Mouse (Mus musculus): Measurements from ENCODE around the gene Dexi. TPM values are rescaled to one million over a fixed set of nuclear protein-coding genes. Genes with fewer than 3 reads are reported as not detected.

The Dexi gene
- total RNA-seq (2018; cell fraction: chromatin; rRNA removed) = 10 to 100 TPM in 10 of 26 experiments, 1 to 10 TPM in 16; 3.6 to 25.3 (median 8.2) TPM
- total RNA-seq (2018; cell fraction: cytosol; rRNA removed) = 10 to 100 TPM in 11 of 26 experiments, 1 to 10 TPM in 15; 6.2 to 15.5 (median 9.1) TPM
- total RNA-seq (2018; cell fraction: nucleus; rRNA removed) = 10 to 100 TPM in 12 of 26 experiments, 1 to 10 TPM in 14; 4.9 to 18.4 (median 9.6) TPM
- polyA plus RNA-seq (2018) = 4.4 to 7.5 TPM (median 6.5 TPM) in 3 replicates

DNA sequence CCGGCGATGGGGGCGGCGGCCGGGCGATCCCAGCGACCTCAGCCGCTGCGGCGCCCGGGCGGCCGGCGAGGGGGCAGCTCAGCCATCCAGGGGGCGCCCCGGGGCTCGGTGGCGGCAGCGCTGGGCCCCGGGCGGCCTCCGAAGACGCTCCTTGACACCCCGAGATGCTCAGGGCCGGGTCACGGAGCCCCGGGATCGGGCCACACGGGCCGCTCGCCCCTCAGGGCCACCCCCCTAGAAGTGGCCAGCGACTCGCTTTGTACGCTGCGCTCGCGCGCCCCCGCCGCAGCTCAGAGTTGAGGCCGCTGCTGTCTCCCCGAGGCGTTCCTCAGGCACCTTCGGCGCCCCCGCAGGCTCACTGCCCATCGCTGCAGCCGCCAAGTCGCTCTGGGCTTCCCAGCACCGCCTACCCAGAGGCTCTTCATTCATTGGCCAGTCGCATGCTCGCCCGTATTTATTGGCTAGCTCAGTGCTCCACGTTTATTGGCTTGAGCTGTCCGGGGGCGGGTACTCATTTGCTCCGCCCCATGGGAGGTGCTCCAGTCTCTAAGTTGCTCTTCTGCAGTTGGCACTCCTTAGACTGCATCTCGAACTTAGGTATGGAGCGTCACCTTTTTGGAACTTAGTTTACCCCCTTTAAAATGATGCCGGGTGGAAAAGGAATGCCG is at the start of gene Dexi:
Gene Dexi, minus strand, starts transcription at position 357 of the 668 bp plus-strand sequence.
- Histone ChIP-seq H3K79me2 (ENCODE audit: inconsistent target) (peaks cover 11% of the 10 kb centered on the region; the same call in 1 of the 2 replicates), H3K36me3 (ENCODE audit: inconsistent target) (no peaks in the 10 kb centered on the region), H3K4me3 (ENCODE audit: inconsistent target) (peak within 1 kb of the TSS; percentile 37), H3K27ac (no peak within 1 kb of the TSS)
- WGBS (ENCODE audit: missing documents) = under 1% methylated on average over 56 of the region's 61 CpGs

DNA sequence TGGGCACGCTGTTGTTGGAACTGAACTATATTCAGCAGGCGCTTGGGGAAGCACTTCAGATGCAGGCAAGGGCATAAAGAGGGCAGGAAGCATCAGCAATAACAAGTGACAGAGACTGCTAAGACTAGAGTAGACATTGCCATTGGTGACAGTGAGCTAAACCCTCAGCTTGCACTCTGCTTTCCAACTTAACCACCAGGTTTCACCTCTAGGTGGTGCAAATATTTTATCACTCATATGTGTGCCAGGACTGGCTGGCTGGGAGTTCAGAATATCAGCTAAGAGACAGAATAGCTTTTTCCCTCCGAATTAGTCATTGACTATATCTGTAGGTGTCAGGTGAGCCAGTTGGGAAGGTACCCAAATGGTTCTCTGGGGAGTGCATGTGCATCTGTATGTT is 43.7 kb upstream of the Dexi start:
- WGBS (ENCODE audit: missing documents) = 92% methylated on average over 3 of the region's 3 CpGs

DNA sequence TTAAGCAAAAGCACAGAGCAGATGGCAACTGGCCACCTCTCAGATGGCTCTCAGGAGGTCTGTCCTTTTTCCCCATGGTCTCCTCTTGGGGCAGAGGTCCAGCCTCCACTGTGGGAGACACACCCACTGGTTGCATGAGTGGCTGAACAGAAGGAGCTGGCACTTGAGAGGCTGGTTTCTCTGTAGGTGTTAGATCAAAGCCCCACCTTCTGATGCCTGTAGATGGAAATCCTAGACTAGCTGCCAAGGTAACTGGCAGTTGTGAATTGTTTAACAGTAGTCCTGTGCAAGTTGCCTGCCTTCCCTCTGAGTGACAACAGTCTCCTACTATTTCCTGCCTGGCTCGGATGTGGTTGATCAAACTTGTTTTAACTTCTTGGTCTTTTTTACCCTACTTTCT is 42.3 kb upstream of the Dexi start:
- peaks cover 16% of the 10 kb centered on the region for H3K36me3 ChIP-seq (ENCODE audit: inconsistent target)
- 33% methylated on average over 1 of the region's 1 CpGs for WGBS (ENCODE audit: missing documents)
- no peak overlapping the region for H3K4me3 ChIP-seq (ENCODE audit: inconsistent target)
- H3K27ac ChIP-seq = no peak overlapping the region
- no peaks in the 10 kb centered on the region for H3K79me2 ChIP-seq (ENCODE audit: inconsistent target)

More for the DNA sequence above, 43.7 kb upstream of the Dexi start:
- Histone ChIP-seq H3K27ac (no peak overlapping the region), H3K36me3 (ENCODE audit: inconsistent target) (peaks cover 8% of the 10 kb centered on the region), H3K4me3 (ENCODE audit: inconsistent target) (no peak overlapping the region), H3K79me2 (ENCODE audit: inconsistent target) (no peaks in the 10 kb centered on the region)

DNA sequence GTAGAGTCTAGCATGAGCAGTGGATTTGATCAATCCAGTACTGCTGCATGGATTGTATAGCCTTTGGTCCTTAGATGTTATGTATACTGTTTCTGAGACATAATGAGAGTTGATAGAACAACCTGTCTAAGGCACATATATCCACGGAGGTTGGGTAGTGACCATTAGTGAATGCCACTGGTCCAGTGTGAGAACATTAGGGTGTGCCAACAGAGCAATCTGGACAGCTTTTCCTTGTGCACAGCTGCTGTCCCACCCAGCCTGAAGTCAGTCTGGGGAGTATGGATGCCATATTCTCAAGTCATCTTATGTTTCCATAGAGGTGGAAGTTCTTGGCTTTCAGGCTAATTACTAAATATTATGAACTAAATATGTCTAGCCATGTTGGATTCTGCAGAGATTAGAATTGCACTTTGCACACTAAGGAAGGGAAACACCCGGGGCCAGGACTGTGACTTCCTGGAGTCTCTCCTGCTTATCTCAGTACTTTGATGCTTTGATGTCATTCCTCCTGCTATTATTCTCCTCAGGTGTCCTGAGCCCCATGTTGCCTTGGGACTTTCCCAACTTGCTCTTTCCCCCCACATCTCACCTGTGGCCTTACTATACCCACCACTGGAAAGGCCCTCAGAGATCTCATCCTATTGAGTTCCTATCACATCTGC is 38.5 kb upstream of the Dexi start:
- Histone ChIP-seq H3K36me3 (ENCODE audit: inconsistent target) (peaks cover 47% of the 10 kb centered on the region), H3K79me2 (ENCODE audit: inconsistent target) (no peaks in the 10 kb centered on the region), H3K4me3 (ENCODE audit: inconsistent target) (no peak overlapping the region), H3K27ac (no peak overlapping the region)
- 88% methylated on average over 2 of the region's 2 CpGs for WGBS (ENCODE audit: missing documents)

DNA sequence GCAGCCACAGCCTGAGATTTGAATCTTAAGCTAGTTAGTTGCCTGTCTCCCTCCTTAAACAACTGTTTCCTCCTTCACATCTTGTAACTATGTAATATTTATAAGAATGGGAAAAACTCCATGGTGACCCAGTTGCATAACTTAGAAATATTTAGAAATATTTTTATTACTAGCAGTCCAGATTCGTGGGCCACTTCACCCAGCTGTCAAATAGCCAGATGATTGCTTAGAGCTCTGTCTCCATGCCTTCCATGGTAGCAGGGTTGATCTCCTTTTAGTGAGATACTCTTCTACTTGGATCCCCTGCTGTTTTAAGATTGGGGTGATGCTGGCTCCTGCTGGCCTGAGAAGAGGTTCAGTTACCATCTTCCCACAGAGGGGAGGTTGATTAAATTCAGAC is 35.5 kb upstream of the Dexi start:
- 64% methylated on average over 1 of the region's 1 CpGs for WGBS (ENCODE audit: missing documents)
- Histone ChIP-seq H3K4me3 (ENCODE audit: inconsistent target) (no peak overlapping the region), H3K36me3 (ENCODE audit: inconsistent target) (peaks cover 69% of the 10 kb centered on the region), H3K27ac (no peak overlapping the region), H3K79me2 (ENCODE audit: inconsistent target) (no peaks in the 10 kb centered on the region)

DNA sequence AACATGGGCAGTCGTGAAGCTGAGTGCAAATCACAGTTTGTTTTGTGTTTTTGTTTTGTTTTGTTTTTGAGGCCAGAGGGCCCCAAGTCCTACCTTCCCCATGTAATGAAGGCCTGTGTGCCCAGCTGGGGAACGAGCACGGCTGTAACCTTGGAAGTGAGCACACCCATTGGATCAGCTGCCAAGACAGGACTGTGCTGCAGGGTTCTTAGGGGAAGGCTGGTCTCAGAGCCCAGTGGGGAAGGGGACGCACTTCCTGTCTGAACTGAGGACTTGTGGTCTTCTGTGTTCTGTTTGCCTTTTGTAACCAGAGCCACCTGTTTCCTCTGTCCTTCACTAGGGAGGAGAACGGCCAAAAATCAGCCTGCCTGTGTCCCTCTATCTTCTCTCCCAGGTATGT is 34.7 kb upstream of the Dexi start:
- Histone ChIP-seq H3K4me3 (ENCODE audit: inconsistent target) (no peak overlapping the region), H3K36me3 (ENCODE audit: inconsistent target) (peaks cover 72% of the 10 kb centered on the region), H3K27ac (no peak overlapping the region), H3K79me2 (ENCODE audit: inconsistent target) (no peaks in the 10 kb centered on the region)
- WGBS (ENCODE audit: missing documents) = 52% methylated on average over 5 of the region's 5 CpGs

DNA sequence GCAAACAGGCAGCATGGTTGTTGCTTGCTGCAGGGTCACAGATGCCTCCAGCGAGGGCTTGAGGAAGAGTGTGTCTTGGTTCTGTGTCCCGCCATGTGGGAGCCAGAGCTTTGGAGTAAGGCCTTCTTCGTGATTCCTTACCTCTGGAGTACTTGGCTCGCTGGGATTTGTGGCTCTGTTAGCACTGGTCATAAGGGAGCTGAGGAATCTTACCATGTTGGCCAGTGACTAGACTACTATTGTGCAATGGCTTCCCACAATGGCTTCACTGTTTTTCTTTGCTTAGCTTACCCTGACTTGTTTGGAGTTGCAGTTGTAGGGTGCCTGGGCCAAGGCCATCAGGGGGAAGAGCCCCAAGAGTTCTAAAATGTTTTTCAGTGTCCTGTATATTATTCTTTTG is 33.1 kb upstream of the Dexi start:
- H3K27ac ChIP-seq = no peak overlapping the region
- H3K36me3 ChIP-seq (ENCODE audit: inconsistent target) = peaks cover 75% of the 10 kb centered on the region
- H3K79me2 ChIP-seq (ENCODE audit: inconsistent target) = no peaks in the 10 kb centered on the region
- H3K4me3 ChIP-seq (ENCODE audit: inconsistent target) = no peak overlapping the region
- WGBS (ENCODE audit: missing documents) = 93% methylated on average over 4 of the region's 4 CpGs

DNA sequence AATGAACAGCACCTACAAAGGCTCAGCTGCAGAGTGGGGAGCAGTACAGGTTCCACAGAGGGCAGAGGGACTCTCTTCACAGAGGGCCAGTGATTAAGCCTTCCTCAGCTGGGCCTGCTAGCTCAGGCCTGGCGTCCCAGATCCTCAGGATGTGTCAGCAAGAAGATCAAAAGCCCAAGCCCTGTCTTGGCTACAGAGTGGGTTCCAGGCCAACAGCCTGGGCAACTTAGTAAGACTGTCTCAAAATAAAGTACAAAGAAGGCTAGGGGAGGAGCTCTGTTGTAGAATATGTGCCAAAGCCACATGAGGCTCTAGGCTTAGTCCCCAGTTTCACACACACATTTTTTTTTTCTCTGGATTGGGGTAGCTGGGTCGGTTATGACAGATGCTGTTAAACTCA is 32.1 kb upstream of the Dexi start:
- Histone ChIP-seq H3K27ac (no peak overlapping the region), H3K79me2 (ENCODE audit: inconsistent target) (no peaks in the 10 kb centered on the region), H3K36me3 (ENCODE audit: inconsistent target) (peaks cover 67% of the 10 kb centered on the region), H3K4me3 (ENCODE audit: inconsistent target) (no peak overlapping the region)
- WGBS (ENCODE audit: missing documents) = 79% methylated on average over 2 of the region's 2 CpGs

DNA sequence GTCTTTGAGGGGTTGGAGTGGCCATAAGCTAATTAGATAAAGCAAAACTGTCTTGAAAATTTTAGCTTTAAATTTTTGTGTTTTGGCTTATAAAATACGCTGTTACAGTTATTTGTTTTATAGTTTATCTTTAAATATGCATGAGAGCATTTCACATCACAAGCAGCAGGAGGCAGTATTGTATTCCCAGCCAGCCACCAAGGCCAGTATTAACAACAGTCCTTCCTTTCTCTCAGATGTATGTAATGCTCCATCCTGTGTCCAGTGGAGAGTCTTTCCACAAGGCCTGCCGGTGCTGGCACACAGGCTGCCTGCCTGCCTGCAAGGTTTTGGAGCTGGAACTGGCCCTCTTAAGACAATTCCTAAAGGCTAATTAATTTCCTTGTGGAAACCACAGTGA is 29.0 kb upstream of the Dexi start:
- H3K79me2 ChIP-seq (ENCODE audit: inconsistent target) = no peaks in the 10 kb centered on the region
- peaks cover 54% of the 10 kb centered on the region for H3K36me3 ChIP-seq (ENCODE audit: inconsistent target)
- 83% methylated on average over 2 of the region's 2 CpGs for WGBS (ENCODE audit: missing documents)
- H3K27ac ChIP-seq = no peak overlapping the region
- no peak overlapping the region for H3K4me3 ChIP-seq (ENCODE audit: inconsistent target)

DNA sequence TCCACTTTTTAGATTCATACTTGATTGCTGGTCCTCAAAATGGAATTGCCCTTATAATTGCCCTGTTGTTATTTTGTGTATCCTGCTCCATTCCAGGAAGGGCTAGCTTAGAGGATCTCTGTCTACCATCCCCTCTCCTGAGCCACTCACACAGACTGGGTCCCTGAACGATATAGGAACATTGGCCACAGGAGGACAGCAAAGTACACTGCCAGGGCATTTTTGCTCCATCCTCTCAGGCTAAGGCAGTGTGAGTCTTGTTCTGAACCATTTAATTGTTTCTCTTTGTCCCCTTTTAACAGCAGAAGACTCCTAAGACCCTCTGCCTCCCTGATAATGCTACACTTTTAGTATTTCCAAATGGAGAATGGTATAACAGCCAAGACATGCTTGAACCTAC is 27.9 kb upstream of the Dexi start:
- 100% methylated on average over 1 of the region's 1 CpGs for WGBS (ENCODE audit: missing documents)

DNA sequence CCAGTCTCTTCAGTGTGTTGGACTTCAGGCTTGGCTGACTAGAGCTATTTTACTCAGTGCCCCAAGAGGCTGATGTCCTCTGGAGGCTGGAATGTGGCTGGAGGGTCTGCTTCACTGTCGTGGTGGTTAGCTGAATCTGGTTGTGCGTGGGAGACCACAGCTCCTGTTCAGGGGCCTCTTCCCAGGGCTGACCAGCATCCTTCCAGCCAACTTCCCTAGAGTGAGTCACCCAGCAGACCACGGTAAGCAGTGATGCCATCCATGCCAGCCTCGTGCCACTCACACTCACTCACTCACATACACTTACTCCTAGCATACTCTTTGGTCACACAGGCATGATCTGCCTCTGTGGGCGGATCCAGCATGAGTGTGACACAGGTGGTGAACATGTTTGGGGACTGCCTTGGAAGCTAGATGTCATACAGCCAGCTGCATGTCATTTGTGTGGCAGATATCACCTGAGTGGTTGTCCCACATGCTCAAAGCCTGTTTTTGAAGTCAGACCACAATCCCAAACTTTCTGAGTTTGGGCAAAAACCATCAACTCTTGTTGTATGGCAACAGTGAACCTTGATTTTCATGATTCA is 27.0 kb upstream of the Dexi start:
- Histone ChIP-seq H3K36me3 (ENCODE audit: inconsistent target) (peaks cover 43% of the 10 kb centered on the region), H3K4me3 (ENCODE audit: inconsistent target) (no peak overlapping the region), H3K27ac (no peak overlapping the region), H3K79me2 (ENCODE audit: inconsistent target) (no peaks in the 10 kb centered on the region)
- 28% methylated on average over 5 of the region's 5 CpGs for WGBS (ENCODE audit: missing documents)

More for the DNA sequence above, 27.9 kb upstream of the Dexi start:
- H3K4me3 ChIP-seq (ENCODE audit: inconsistent target) = no peak overlapping the region
- H3K36me3 ChIP-seq (ENCODE audit: inconsistent target) = peaks cover 46% of the 10 kb centered on the region
- H3K27ac ChIP-seq = no peak overlapping the region
- H3K79me2 ChIP-seq (ENCODE audit: inconsistent target) = no peaks in the 10 kb centered on the region

DNA sequence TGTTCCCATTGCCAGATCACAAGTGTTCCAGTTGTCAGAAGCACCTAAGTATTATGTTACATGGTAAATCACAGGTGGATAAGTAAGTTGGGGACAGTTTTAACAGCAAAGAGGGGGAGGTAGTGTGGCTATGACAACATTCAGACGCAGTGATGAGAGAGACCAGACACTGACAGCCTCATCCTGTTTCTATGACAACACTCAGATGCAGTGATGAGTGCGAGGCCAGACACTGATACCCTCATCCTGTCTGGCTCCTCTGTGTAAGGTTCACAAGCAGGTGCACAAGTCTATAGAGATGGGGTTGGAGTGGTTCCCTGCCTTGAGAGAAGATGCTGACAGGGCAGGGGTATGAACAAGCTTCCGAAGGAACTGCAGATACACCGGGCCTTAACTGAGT is 24.3 kb upstream of the Dexi start:
- Histone ChIP-seq H3K36me3 (ENCODE audit: inconsistent target) (peaks cover 23% of the 10 kb centered on the region; the same call in 1 of the 2 replicates), H3K4me3 (ENCODE audit: inconsistent target) (no peak overlapping the region), H3K79me2 (ENCODE audit: inconsistent target) (no peaks in the 10 kb centered on the region), H3K27ac (no peak overlapping the region)
- WGBS (ENCODE audit: missing documents) = 95% methylated on average over 4 of the region's 4 CpGs

DNA sequence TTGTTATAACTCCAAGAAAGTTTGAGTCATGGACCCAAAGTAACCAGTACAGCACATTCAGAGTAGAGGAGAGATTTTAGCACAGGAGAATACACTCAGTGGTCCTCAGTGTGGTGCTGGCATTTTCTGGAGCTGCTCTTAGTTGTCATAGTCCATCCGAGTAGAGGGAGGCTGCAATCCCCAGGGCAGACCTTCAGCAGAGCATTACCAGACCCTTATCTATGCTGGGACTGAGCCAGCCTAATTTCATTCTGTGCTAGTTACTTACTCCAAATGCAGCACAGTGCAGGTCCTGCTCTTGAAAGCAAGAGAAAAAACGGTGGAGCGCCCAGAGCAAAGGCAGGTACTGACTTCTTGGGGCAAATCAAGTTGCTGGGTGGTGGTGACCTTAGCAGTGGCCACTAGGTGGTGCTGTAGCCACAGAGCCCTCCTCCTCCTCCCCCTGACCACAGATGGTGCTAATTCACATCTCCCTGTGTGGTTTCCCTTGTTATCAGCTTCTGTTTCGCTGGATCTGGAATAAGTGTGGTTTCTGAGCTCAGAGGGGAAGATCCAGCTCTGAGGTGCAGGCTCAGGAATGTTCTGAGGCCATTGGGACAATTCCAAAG is 22.5 kb upstream of the Dexi start:
- WGBS (ENCODE audit: missing documents) = 37% methylated on average over 4 of the region's 4 CpGs
- H3K4me3 ChIP-seq (ENCODE audit: inconsistent target) = no peak overlapping the region
- no peaks in the 10 kb centered on the region for H3K79me2 ChIP-seq (ENCODE audit: inconsistent target)
- H3K36me3 ChIP-seq (ENCODE audit: inconsistent target) = peaks cover 15% of the 10 kb centered on the region; the same call in 1 of the 2 replicates
- H3K27ac ChIP-seq = no peak overlapping the region

DNA sequence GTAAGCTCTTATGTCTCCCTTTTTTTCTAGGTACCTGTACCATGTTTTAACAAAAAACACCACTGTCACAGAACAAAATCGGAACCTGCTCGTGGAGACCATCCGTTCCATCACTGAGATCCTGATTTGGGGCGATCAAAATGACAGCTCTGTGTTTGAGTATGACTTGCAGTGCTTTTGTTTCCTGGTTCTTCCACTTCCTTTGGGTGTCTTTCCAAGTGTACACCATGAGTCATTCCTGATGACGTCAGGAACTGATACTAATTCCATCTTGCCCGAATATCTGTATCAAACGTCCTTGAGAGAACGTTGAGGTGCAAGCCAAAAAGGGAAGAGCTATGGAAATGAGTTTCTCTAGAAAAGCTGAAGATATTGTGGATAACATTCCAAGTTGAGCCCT is 17.1 kb upstream of the Dexi start:
- H3K36me3 ChIP-seq (ENCODE audit: inconsistent target) = peaks cover 4% of the 10 kb centered on the region; the same call in 1 of the 2 replicates
- WGBS (ENCODE audit: missing documents) = 92% methylated on average over 8 of the region's 8 CpGs

More for the DNA sequence above, 17.1 kb upstream of the Dexi start:
- no peak overlapping the region for H3K27ac ChIP-seq
- no peak overlapping the region for H3K4me3 ChIP-seq (ENCODE audit: inconsistent target)
- no peaks in the 10 kb centered on the region; the same call in 1 of the 2 replicates for H3K79me2 ChIP-seq (ENCODE audit: inconsistent target)

All from macrophage (primary cell).